Mouse (Mus musculus): ENCODE results near the gene Pla2g4e.
"Not testable (repeated sequence)": the region's sequence is repeated elsewhere in the genome, so short reads cannot be mapped to it uniquely, and the experiment has no call there.

Gene Pla2g4e

GRCm38 (mm10) chr2:120244679-120245420 is at the start of gene Pla2g4e:
TSS of gene Pla2g4e (minus strand) at chr2:120245335.
- peak in 1 of 2 experiments; percentile 59 for DNase-seq (ENCODE audit: low spot score in 2 of 2)

- no peak for DNase-seq (ENCODE audit: low spot score in 2 of 2)
These were observed 46.4 kb upstream of the Pla2g4e start for GRCm38 (mm10) chr2:120291471-120292078.

- peak; percentile 44 to 49 for DNase-seq (ENCODE audit: low spot score in 2 of 2)
These were observed 43.9 kb upstream of the Pla2g4e start, which contains the start of gene Pla2g4d for GRCm38 (mm10) chr2:120288995-120289394. TSS of gene Pla2g4d (minus strand) at chr2:120289197.

GRCm38 (mm10) chr2:120288401-120288800 is 43.3 kb upstream of the Pla2g4e start:
- no peak for DNase-seq (ENCODE audit: low spot score in 2 of 2)

- DNase-seq (ENCODE audit: low spot score in 2 of 2) = no peak
These were observed 40.5 kb upstream of the Pla2g4e start for GRCm38 (mm10) chr2:120285639-120286038.

- DNase-seq (ENCODE audit: low spot score in 2 of 2) = no peak
These were observed 39.6 kb upstream of the Pla2g4e start for GRCm38 (mm10) chr2:120284705-120285104.

GRCm38 (mm10) chr2:120284094-120284493 is 39.0 kb upstream of the Pla2g4e start:
- DNase-seq (ENCODE audit: low spot score in 2 of 2) = no peak

GRCm38 (mm10) chr2:120283550-120283949 is 38.4 kb upstream of the Pla2g4e start:
- no peak for DNase-seq (ENCODE audit: low spot score in 2 of 2)

GRCm38 (mm10) chr2:120281221-120281620 is 36.1 kb upstream of the Pla2g4e start:
- DNase-seq (ENCODE audit: low spot score in 2 of 2) = no peak

GRCm38 (mm10) chr2:120279961-120280360 is 34.8 kb upstream of the Pla2g4e start:
- DNase-seq (ENCODE audit: low spot score in 2 of 2) = peak; percentile 65 to 70

GRCm38 (mm10) chr2:120276951-120277350 is 31.8 kb upstream of the Pla2g4e start:
- DNase-seq (ENCODE audit: low spot score in 2 of 2) = no peak

GRCm38 (mm10) chr2:120268635-120269034 is 23.5 kb upstream of the Pla2g4e start:
- no peak for DNase-seq (ENCODE audit: low spot score in 2 of 2)

GRCm38 (mm10) chr2:120265523-120265922 is 20.4 kb upstream of the Pla2g4e start:
- DNase-seq (ENCODE audit: low spot score in 2 of 2) = no peak

- DNase-seq (ENCODE audit: low spot score in 2 of 2) = no peak
These were observed 19.7 kb upstream of the Pla2g4e start for GRCm38 (mm10) chr2:120264858-120265257.

- DNase-seq (ENCODE audit: low spot score in 2 of 2) = no peak
These were observed 17.7 kb upstream of the Pla2g4e start for GRCm38 (mm10) chr2:120262876-120263275.

- no peak for DNase-seq (ENCODE audit: low spot score in 2 of 2)
These were observed 16.2 kb upstream of the Pla2g4e start for GRCm38 (mm10) chr2:120261346-120261745.

- no peak for DNase-seq (ENCODE audit: low spot score in 2 of 2)
These were observed 11.1 kb upstream of the Pla2g4e start for GRCm38 (mm10) chr2:120256259-120256658.

GRCm38 (mm10) chr2:120252644-120253043 is 7.5 kb upstream of the Pla2g4e start:
- DNase-seq (ENCODE audit: low spot score in 2 of 2) = no peak

GRCm38 (mm10) chr2:120245421-120246016 is 384 bp upstream of the Pla2g4e start:
- DNase-seq (ENCODE audit: low spot score in 2 of 2) = peak in 1 of 2 experiments; percentile 44

GRCm38 (mm10) chr2:120243995-120244394 is 1.1 kb downstream of the Pla2g4e start:
- peak in 1 of 2 experiments; percentile 26 for DNase-seq (ENCODE audit: low spot score in 2 of 2)

- peak in 1 of 2 experiments; percentile 40 for DNase-seq (ENCODE audit: low spot score in 2 of 2)
These were observed 2.2 kb downstream of the Pla2g4e start for GRCm38 (mm10) chr2:120242791-120243467.

- DNase-seq (ENCODE audit: low spot score in 2 of 2) = not testable (repeated sequence)
These were observed 6.4 kb downstream of the Pla2g4e start for GRCm38 (mm10) chr2:120238733-120239132.

Data from right cerebral cortex, adult 2 months (tissue).